Mouse (Mus musculus) kidney, adult 2 months (tissue): ENCODE results near the gene Nhs. TPM values are rescaled to one million over a fixed set of nuclear protein-coding genes. Genes with fewer than 3 reads are reported as not detected.

Experiments
- DNase-seq: peaks from one replicate; pipeline ENCODE4 v3.0.0; 2021
- H3K27ac ChIP-seq: fragments of 200-500 bp; 2 replicates; pipeline ENCODE4 v1.5.1; 2012; ENCODE audit warnings: low read depth, low read length, control low read depth, inconsistent platforms; ENCODE audit not compliant: insufficient read depth
- H3K27me3 ChIP-seq: fragments of 200-500 bp; replicated peaks from 2 replicates; pipeline ENCODE4 v1.6.1; 2012; ENCODE audit warnings: mild to moderate bottlenecking, moderate library complexity, low read length, inconsistent platforms; ENCODE audit not compliant: control insufficient read depth, insufficient read depth
- H3K36me3 ChIP-seq: fragments of 200-500 bp; 2 replicates; pipeline ENCODE4 v1.6.1; 2012; ENCODE audit warnings: mild to moderate bottlenecking, moderate library complexity, low read length, inconsistent platforms; ENCODE audit not compliant: control insufficient read depth, insufficient read depth
- H3K4me1 ChIP-seq: fragments of 200-500 bp; 2 replicates; pipeline ENCODE4 v1.6.1; 2011; ENCODE audit warnings: low read length; ENCODE audit not compliant: control insufficient read depth, insufficient read depth
- H3K4me3 ChIP-seq: fragments of 200-500 bp; 2 replicates; pipeline ENCODE4 v1.5.1; 2011; ENCODE audit warnings: mild to moderate bottlenecking, low read depth, low read length, control low read depth; ENCODE audit not compliant: insufficient read depth
- CTCF ChIP-seq: fragments of 200-500 bp; conservative IDR thresholded peaks from 2 replicates; pipeline ENCODE4 v1.5.1; 2011; ENCODE audit warnings: low read depth, mild to moderate bottlenecking, control low read depth, low read length, moderate library complexity, mixed read lengths; ENCODE audit not compliant: insufficient read depth, insufficient read length
- POLR2A ChIP-seq: fragments of 200-500 bp; IDR thresholded peaks from one replicate; pipeline ENCODE4 v1.6.1; 2011; ENCODE audit warnings: low read depth, low read length, control low read depth
- WGBS: fragments of 180-500 bp; shearing (Covaris S2); methylation state at CpG from one replicate; pipeline ENCODE4 v1.1.7; 2018; 5-methylcytosine and 5-hydroxymethylcytosine counted together
- polyA plus RNA-seq: library from polyadenylated mRNA; depleted of rRNA; stranded (reverse); fragments of >200 nt; gene quantifications from 2 replicates; pipeline ENCODE4 v1.2.3, GENCODE M21; 2012

Gene Nhs
- polyA plus RNA-seq, 1 experiment: 3.7 TPM

DNA sequence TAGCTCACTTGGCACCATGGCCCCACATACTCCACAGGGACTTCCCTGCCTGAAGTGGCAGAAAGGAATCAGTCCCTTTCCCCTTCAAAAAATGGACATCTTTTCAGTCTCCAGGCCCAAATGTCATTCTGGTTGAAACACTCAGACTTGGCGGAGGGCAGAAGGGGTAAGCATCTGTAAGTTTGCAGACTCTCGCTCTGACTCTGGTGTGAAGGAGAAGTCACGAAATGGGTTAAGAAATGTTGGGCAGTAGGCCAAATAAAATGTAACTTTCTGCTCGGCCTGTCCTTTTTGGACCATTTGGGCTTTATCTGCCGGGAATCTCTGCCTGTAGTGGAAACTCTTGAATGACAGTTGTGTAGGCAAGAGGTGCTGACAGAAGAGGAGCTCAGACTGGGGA, 106.0 kb downstream of the Nhs start:
- DNase-seq: no peak
- H3K36me3 ChIP-seq: no peaks in the 10 kb centered on the region
- 0 out of 2 replicates have a peak, but pooled peaks cover 5% of the 10 kb centered on the region for H3K4me1 ChIP-seq
- TF ChIP-seq POLR2A: no peak
- no peak for TF ChIP-seq CTCF
- no peaks in the 10 kb centered on the region for H3K27me3 ChIP-seq
- 37% methylated on average over 5 of the region's 5 CpGs for WGBS
- H3K27ac ChIP-seq: no peak overlapping the region
- H3K4me3 ChIP-seq: no peak overlapping the region

DNA sequence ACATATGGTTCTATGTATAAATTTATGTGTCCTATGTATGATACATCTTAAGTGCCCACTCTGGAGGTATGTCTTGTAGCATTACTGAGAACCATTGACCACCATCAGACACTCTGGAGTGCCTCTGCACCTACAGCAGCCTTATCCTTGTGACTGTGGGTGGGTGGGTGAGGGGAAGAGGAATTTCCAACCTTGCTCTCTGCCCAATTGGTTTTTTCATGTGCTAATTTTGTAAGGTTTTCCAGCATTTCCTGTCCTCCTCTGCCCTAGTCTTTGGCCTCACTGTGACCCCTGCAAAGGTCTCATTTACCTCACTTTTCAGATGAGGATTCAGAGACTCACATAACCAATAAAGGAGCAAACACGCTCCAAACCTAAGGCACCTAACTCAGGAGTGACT, 107.0 kb downstream of the Nhs start:
- Histone ChIP-seq H3K27me3 (no peaks in the 10 kb centered on the region), H3K4me1 (0 out of 2 replicates have a peak, but pooled peaks cover 5% of the 10 kb centered on the region), H3K27ac (no peak overlapping the region), H3K4me3 (no peak overlapping the region), H3K36me3 (no peaks in the 10 kb centered on the region)
- no peak for DNase-seq
- 95% methylated on average over 1 of the region's 1 CpGs for WGBS
- TF ChIP-seq POLR2A (no peak), CTCF (no peak)

GRCm38 (mm10) chrX:162049616-162050015, 109.9 kb downstream of the Nhs start:
- H3K27ac ChIP-seq: no peak overlapping the region
- peak; percentile 52 for DNase-seq
- H3K4me3 ChIP-seq: no peak overlapping the region
- H3K4me1 ChIP-seq: peaks cover 5% of the 10 kb centered on the region; the same call in 1 of the 2 replicates
- 43% methylated on average over 2 of the region's 2 CpGs for WGBS
- TF ChIP-seq POLR2A (no peak), CTCF (no peak)
- H3K27me3 ChIP-seq: no peaks in the 10 kb centered on the region
- no peaks in the 10 kb centered on the region for H3K36me3 ChIP-seq

- TF ChIP-seq POLR2A: no peak
- no peak for TF ChIP-seq CTCF
- no peaks in the 10 kb centered on the region for H3K27me3 ChIP-seq
- 47% methylated on average over 2 of the region's 2 CpGs for WGBS
- no peaks in the 10 kb centered on the region for H3K36me3 ChIP-seq
- no peak overlapping the region for H3K27ac ChIP-seq
- peaks cover 3% of the 10 kb centered on the region; the same call in 1 of the 2 replicates for H3K4me1 ChIP-seq
- H3K4me3 ChIP-seq: no peak overlapping the region
- no peak for DNase-seq
Measured at GRCm38 (mm10) chrX:162045527-162045926, 114.0 kb downstream of the Nhs start.

- TF ChIP-seq POLR2A (no peak), CTCF (no peak)
- no peaks in the 10 kb centered on the region for H3K36me3 ChIP-seq
- H3K27me3 ChIP-seq: no peaks in the 10 kb centered on the region
- no peak for DNase-seq
- H3K4me1 ChIP-seq: peaks cover 3% of the 10 kb centered on the region; the same call in 1 of the 2 replicates
- H3K4me3 ChIP-seq: no peak overlapping the region
- no peak overlapping the region for H3K27ac ChIP-seq
Measured at GRCm38 (mm10) chrX:162044109-162044508, 115.4 kb downstream of the Nhs start.

GRCm38 (mm10) chrX:162025210-162025953, 134.1 kb downstream of the Nhs start:
- H3K27ac ChIP-seq: no peak overlapping the region
- H3K27me3 ChIP-seq: no peaks in the 10 kb centered on the region
- H3K4me1 ChIP-seq: no peaks in the 10 kb centered on the region; the same call in 1 of the 2 replicates
- DNase-seq: peak; percentile 64
- no peaks in the 10 kb centered on the region for H3K36me3 ChIP-seq
- TF ChIP-seq CTCF: no peak
- no peak for TF ChIP-seq POLR2A
- 26% methylated on average over 13 of the region's 13 CpGs for WGBS
- no peak overlapping the region for H3K4me3 ChIP-seq

GRCm38 (mm10) chrX:162021724-162022123, 137.8 kb downstream of the Nhs start:
- 56% methylated on average over 3 of the region's 3 CpGs for WGBS
- Histone ChIP-seq H3K4me3 (no peak overlapping the region), H3K36me3 (no peaks in the 10 kb centered on the region), H3K4me1 (peaks cover 3% of the 10 kb centered on the region; the same call in 1 of the 2 replicates), H3K27me3 (no peaks in the 10 kb centered on the region), H3K27ac (no peak overlapping the region; the same call in 1 of the 2 replicates)
- no peak for TF ChIP-seq CTCF
- TF ChIP-seq POLR2A: no peak
- peak; percentile 81 for DNase-seq
